Mouse (Mus musculus) frontal cortex, postnatal 10 days (tissue): ENCODE measurements around the gene Nme1.
A peak's percentile ranks its signal among the peaks of the same experiment; 100 is the strongest.

Experiments
- DNase-seq, 2 experiments: peaks; one replicate each; pipeline ENCODE4 v3.0.0; 2022; ENCODE audit warnings: low spot score in 2 of 2, mixed read lengths in 1 of 2

Gene Nme1

DNA sequence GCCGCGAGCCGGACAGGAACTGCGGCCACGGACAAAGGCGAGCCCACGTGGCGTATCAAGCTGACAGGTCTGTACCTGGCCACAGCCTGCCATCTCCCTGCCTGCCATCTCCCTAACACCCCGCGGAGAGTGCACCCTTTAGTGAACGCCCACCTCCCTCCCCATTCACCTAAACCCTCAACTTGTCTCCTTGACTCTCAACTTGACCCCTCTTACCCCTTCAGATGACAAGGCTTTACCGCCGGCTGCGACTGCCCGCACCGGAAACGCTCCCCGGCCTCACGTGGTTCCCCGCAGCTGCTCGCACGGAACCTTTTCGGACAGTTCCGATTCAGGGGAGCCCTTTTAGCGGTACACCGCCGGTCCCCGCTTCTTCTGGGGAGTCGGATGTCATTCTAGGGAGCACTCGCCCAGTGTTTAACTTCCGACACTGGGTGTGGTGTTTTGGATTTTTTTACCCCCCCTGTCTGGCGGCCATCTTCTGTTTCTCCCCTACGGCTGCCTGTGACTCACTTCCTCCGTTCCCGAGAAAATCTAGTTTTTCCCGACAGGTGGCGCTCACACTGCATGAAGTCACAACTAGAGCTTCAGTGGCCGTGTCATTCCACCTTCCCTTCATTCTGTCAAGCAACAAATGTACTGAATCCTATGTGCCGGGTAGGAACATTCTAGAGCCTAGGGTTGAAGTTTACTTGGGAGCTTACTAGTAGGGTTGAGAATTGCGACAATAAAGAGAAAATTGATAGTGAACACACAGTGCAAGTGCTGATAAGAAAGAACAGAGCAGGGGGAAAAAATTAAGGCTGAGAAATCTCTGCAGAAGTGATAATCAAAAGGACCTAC lies at the start of gene Nme1, which contains the start of gene Gm20390:
Gene Nme1 (minus strand): TSS at position 517 of the 843 bp plus-strand sequence.
Gene Gm20390 (minus strand): TSS at position 289 of the 843 bp plus-strand sequence.
- DNase-seq = peak; percentile 94 to 96

DNA sequence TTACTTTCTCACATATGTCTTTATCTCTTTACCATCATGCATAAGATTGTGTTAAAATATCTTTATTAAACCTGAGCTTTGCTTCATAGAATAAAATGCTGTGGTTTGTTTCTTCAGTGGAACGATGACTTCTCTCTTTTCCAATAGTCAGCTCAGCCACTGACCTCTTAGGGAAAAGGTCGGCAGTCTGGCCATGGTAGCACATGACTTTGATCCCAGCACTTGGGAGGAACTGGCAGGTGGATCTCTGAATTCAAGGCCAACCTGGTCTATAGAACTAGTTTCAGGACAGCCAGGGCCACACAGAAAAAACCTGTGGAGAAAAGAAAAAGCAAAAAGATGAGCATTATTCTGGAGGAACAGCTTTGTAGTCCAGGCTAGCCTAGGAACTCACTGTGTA lies 35.0 kb upstream of the Nme1 start:
- DNase-seq = no peak

DNA sequence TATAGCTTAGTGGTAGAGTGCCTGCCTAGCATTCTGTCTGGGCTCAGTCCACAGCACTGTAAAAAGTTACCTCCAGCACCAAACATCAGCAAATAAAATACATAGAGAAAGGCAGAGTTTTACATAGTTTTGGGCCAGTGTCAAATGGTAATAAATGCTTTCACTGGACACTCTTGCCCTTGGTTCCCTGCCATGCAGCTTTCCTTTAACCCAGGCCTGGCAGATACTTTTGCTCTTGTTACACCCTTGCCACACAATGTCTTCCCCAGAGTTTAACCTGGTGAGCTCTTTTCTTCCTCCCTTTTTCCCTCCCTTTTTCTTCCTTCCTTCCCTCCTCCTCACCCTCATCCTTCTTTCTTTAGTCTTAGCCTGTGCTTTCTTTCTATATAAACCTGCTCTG lies 31.0 kb upstream of the Nme1 start:
- DNase-seq = no peak

DNA sequence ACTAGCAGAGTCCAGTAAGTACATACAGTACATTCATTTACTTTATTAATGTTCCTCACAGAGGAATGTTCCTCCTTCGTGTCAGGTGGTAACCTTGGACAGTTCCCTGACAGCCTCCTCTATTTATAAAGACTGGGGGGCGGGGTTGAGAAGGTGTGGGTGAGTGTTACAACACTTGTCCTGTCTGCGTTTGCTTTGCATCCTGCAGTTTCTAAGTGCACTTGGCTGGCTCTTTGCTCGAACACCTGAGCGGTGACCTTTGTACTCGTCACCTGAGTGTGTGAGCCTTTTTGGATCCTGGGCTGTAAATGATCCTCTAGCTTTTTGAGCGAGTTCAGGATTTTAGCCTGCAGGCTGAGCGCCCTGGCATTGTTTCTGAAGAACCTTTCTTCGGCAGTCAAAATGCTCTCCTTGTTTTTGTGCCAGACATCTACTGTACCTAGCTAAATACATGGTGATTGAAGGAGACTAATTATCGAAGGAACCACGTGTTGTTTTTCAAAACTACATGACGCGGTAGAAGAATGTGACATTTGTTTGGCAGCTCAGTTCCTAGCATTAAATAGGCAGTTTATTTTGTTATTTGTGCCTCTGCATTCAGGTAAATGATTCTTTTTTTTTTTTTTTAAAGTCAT lies 28.9 kb upstream of the Nme1 start:
- no peak for DNase-seq

DNA sequence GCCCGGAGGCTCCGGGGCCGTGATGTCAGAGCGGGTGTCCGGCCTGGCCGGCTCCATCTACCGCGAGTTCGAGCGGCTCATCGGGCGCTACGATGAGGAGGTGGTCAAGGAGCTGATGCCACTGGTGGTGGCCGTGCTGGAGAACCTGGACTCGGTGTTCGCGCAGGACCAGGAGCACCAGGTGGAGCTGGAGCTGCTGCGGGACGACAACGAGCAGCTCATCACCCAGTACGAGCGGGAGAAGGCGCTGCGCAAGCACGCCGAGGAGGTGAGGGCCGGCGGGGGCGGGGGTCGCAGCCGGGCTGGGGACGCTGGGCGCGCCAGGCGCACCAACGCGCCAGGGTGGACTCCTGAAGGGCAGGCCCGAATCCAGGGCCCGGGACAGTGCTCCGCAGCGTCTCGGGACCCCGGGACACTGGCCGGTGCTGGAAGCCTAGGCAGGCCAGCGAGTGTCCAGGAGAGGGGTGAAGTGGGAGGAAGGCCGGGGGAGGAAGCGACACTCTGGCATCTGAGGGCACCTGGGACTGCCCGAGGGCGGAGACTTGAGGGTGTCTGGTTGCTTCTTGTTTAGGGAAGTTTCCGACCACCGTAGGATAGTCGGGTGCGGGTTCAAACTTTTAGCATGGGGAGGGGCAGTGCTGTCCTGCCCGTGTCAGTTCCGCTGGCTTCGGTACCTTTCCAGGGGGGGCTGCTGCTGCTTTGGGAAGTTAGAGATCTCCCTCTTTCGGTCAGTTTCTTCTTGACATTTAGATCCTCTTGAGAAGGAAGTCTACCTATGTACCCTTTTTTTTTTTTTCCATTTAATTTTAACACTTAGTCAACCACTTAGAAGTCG lies 28.2 kb upstream of the Nme1 start:
- DNase-seq = peak; percentile 40 to 57

DNA sequence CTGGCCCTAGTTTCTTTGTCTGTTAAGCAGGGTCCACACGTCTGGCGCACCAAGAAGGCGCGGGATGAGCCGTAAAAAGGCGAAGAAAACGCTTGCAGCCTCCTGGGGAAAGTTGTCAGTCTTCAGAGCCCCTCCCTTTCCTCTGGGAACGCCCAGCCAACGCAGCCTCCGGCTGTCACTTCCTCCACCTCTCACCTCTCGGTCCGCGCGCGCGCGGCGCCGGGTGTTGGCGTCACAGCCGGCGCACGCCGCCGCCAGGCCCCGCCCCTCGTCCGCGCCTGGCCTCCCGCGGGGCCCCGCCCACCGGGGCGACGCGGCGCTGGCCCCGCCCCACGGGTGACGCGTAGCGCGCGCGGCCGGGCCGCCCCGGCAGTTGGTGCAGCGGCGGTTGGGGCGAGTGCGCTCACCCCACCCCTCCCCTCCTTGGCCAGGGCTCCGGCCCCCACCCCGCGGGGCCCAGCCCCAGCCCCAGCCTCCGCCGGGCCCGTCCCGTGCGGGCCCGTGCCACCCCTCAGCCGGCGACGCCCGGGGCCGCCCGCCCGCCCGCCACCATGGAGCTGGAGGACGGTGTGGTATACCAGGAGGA lies 27.5 kb upstream of the Nme1 start, which contains the start of gene Spag9:
Gene Spag9 (plus strand): TSS at position 372 of the 586 bp plus-strand sequence.
- peak; percentile 87 to 92 for DNase-seq

DNA sequence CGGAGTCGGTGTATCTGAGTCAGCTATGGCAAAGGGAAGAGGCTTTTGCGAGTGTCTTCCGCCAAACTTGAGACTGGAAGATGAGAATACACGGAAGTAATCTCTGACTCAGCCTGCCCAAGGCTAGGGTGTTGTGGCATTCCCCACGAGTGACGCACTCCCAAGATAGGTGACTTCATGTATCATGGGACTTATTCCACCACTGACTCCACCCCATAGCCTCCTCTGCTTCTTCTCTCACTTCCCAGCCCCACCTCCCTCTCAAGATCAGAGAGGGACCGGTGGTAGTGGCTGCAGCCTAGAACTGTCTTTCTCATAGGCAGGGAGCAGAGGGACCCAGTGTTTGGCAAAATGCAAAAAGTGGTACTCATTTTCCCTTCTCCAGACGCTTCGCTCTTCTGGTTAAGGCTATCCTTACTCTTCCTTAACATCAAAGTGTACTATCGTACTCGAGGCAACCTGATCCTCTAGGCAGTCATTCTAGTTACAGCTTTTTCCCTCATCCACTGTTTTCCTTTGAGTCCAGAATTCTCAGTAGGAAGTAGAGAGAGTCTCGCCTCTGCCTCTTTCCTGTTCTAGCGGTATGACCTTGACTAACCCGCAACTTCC lies 26.9 kb upstream of the Nme1 start:
- peak; percentile 67 to 78 for DNase-seq

DNA sequence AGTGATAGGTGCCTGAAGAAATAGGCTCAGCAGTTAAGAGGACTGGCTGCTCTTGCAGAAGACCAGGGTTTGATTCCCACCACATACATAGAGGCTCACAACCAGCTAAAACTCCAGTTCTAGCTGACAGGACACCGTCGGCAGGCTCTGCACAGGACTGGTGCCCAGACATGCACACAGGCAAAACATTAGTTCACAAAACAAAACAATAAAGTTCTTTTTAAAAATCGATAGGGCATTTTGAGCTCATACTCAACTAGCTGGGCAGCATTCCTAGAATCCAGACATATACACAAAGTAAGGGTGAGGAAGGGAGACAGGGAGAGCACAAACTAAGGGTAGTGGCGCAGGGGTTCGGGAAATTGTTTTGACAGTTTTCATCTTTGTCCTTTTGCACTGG lies 26.2 kb upstream of the Nme1 start:
- DNase-seq = no peak

DNA sequence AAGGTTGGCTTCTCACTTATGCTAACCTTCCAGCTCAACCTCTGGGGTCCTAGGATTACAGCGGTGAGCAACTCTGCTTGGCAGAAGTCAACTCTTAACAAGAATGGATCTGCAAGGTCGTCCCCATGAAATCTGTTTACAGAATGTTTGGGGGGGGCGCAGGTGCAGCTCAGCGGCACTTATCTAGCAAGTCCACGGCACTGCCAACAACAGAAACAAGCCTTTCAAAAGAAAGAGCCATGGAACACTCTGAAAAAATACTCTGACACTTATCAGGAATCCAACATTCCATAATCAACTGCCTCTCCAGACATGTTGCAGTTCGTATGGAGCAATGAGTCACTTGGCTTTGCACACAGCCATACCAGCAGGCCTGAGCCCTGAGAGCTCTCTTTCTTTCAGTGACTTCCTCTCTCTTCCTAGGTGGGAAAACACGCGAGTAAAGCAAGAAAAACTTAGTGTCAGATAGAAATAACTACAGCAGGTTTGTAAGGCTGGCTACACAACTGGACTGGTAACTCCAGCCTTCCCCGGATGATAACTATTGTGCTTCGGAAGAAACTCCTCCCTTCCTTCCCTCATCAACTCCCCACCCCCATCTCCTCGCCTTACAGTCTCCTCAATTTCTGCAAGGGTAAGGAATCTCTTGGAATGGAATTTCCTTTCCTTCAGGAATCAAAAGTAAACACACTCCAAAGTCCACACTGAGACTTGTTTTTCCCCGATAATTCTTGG lies 20.2 kb upstream of the Nme1 start:
- no peak for DNase-seq

DNA sequence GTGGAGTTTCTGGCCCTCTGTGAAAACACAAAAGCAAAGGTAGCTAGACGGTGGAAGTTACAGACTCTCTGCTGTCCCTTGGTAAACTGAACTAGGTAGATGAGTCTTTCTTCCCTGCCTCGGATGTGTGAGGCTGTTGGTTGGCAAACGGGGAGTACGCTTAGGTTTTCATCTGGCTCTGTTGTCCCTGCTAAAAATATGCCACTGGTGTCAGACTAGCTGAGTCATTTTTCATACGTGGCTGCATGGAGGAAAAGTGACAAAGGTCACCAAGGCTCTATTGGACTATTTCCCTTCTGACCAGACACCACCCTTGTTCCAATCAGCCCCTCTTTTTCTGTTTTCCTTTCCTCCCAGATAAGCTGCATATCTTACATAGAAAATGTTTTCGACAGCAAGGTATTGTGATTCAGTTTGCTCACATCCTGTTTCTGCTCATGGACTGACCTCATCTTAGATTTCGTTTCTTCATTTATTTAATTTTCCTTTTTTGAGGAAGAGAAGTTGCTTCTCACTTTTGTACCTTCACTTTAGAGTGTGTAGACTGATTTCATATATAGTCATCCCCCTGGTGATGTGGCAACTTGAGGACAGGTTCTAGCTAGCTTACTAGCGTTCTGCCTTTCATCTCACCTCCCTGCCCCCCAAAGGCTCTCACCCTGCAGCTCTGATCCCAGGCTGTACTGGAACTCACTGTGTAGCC lies 19.5 kb upstream of the Nme1 start:
- no peak for DNase-seq

DNA sequence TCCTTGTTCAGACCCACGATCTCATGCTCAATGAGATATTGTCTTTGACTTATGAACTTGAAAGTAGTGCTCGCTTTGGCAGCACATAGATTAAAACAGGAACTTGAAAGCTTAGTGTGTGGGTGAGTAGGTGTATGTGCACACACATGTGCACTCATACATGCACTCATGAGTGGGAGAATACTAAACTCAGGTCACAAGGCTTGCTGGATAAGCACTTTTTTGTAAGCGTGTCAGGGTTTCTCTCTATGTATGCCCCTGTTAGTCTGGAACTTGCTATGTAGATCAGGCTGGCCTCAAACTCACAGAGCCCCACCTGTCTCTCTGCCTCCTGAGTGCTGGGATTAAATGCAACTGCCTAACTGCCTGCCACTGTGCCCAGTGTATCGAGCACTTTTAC lies 18.7 kb upstream of the Nme1 start:
- no peak for DNase-seq

DNA sequence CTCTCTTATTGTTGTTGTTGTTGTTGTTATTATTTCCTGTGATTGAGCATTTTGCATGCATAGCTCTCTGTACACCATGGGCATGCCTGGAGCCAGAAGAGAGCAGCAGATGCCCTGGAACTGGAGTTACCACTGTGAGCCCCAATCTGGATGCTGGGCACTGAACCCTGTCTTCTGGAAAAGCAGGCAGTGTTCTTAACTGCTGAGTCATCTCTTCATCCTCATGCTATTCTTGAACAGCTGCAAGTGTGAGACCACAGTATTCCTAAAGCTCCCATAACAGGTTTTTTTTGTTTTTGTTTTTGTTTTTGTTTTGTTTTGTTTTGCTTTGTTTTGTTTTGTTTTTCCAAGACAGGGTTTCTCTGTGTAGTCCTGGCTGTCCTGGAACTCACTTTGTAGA lies 18.0 kb upstream of the Nme1 start:
- no peak for DNase-seq

DNA sequence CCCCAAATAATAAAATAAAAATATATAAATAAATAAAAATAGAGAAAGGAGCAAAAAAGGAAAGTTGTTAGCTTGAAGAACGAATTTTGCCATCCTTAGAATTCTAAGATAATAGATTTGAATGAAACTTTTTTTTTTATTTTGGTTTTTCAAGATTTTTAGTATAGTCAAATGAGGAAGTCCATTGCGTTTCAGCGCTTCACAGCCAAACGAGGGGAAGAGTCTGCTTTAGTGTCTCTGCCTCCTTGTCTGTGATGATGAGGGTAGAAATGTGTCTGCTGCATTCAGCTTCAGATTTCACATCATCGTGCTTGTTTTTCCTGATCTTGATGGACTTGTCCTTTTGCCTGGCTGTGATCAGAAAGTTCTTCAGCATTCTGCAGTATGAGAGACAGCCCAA lies 16.9 kb upstream of the Nme1 start:
- no peak for DNase-seq

DNA sequence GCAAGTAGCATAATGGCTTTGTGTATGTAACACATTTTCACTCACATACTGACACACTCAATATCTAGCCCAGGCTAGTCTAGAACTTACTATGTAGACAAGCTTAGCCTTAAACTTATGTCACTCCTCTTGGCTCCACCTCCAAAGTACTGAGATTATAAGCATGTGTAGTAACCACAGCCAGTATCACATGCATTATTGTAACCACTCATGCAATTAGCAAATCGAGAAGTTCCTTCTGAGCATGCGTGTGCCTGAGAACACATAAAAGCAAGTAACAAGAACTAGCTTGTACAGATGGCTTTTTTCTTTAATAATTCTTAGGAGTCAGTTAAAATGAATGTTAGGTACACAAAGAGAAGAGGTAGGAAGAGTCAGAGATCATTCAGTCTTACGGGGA lies 16.3 kb upstream of the Nme1 start:
- no peak for DNase-seq

DNA sequence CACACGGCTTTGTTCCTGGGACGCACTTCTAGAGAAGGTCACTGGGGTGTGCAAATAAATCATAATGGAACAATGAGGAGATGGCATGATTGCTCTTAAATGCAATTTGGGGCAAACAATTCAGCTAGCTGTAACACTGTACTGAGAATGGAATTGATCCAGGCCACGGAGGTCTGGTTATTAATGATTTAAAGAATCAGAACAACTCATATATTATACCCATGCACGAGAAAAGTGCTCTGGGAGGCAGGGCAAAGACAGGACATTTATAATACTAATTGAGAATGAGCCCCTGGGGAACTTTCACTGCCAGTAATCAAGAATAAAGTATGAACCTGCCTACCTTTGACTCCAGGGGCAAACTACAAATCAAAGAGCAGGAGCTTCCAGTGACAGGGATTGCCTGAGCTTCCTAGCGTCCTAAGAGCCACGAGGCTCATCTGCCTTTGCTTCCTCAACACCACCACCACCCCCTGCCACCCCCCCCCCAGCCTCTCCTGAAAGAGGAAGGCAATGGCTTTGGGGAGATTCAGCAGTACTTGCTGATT lies 11.3 kb upstream of the Nme1 start:
- DNase-seq = no peak

DNA sequence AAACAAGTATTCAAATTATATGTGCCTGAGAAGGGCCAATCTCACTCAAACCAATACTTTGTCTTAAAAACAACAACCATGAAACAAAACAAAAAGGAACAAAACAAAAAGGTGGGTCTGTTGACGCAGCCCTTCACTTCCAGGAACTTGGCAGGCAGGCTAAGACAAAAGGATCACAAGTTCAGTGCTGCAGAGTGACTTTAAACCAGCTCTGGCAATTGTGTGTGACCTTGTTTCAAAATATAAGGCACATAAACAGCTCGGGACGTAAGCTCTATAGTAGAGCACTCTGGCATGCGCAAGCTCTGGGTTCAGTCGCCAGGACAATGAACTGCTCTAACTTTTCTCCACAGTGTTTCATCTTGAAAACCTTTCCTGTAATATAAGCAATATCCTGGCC lies 4.6 kb upstream of the Nme1 start:
- DNase-seq = no peak

DNA sequence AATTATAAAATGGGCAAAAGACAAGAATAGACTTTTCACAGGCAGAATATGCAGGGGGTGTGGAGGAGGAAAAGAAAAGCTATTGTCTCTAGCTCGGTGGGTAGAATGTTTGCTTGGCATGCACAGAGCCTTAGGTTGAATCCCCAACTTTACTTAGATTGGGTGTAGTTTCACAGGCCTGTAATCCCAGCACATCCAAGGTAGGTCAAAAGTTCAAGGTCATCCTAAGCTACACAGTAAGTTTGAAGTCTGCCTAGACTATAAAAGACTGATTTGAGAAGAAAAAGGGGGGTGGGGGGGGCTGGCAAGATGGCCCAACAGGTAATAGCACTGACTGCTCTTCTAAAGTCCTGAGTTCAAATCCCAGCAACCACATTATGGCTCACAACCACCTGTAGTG lies 1.5 kb upstream of the Nme1 start:
- DNase-seq = no peak

DNA sequence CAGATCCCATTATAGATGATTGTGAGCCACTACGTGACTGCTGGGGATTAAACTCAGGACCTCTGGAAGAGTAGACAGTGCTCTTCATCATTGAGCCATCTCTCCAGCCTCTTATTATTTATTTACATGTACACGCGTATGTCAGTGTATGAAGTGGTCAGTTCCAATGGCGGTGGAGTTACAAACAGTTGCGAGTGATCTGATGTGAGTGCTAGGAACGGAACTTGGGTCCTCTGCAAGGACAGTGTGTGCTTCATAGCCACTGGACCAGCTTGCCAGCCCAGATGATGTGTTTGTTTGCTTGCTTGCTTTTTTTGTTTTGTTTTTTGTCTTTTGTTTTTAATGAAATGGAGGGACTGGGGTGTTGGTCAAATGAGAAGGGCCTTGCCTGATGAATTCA lies 850 bp upstream of the Nme1 start:
- no peak for DNase-seq

DNA sequence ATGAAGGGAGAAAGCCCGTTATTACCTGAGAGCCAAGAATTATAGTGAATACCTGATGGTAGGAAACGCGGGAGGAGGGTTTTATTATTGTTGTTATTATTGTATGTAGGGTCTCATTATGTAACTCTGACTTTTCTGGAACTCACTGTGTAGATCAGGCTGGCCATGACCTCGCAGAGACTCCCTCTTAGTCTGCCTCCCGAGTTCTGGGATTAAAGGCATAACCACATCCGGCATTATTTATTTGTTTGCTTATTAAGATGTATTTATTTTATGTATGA lies 467 bp upstream of the Nme1 start:
- no peak for DNase-seq

DNA sequence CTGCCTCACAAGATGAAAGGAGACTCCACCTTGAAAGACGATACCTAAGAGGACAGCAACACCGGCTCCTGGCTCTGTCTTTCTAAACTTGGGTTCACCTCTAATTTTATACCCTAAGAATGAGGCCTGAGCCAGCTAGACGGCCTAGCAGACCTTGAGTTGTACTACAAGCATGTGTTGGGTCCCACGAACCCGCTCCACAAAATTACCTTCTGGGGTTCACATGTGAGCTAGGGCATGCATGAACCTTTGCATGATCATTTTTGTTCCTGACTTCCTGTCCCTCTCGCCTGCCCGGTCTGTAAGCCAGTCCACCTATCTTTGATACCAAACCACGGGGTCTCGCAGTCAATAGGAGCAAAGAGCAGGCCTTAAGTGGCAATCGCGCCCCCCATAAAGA lies 940 bp downstream of the Nme1 start:
- no peak for DNase-seq
